Mouse (Mus musculus) adrenal gland, postnatal 14 days (tissue): ENCODE measurements around the gene Dyrk1a. TPM values are rescaled to one million over a fixed set of nuclear protein-coding genes. Genes with fewer than 3 reads are reported as not detected.
"Not testable (repeated sequence)": the region's sequence is repeated elsewhere in the genome, so short reads cannot be mapped to it uniquely, and the experiment has no call there.

ENCODE experiments used
- DNase-seq: peaks from one replicate; pipeline ENCODE4 v3.0.0; 2021; ENCODE audit warnings: mixed read lengths
- total RNA-seq: library from RNA; stranded (reverse); gene quantifications from 2 replicates; pipeline ENCODE4 v1.2.3, GENCODE M21; 2021

The Dyrk1a gene
- total RNA-seq, 1 experiment from 2014 or later, result 61.3 TPM

- DNase-seq, result no peak
These were observed 63.2 kb downstream of the Dyrk1a start for GRCm38 (mm10) chr16:94633012-94633411.

GRCm38 (mm10) chr16:94637423-94637822 lies 67.6 kb downstream of the Dyrk1a start:
- DNase-seq, result no peak

DNA sequence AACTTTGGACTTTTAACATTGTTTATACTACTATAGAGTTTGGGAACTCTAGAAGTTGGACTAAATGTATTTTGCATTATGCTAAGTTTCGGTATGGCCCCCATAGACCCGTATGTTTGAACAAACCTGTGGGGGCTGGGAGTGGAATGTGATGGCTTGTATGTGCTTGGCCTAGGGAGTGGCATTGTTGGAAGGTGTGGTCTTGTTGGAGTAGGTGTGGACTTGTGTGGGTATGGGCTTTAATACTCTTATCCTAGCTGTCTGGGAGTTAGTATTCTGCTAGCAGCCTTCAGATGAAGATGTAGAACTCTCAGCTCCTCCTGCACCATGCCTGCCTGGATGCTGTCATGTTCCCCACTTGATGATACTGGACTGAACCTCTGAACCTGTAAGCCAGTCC lies 72.0 kb downstream of the Dyrk1a start:
- no peak for DNase-seq

- no peak for DNase-seq
These were observed 77.3 kb downstream of the Dyrk1a start for GRCm38 (mm10) chr16:94647153-94647552.

DNA sequence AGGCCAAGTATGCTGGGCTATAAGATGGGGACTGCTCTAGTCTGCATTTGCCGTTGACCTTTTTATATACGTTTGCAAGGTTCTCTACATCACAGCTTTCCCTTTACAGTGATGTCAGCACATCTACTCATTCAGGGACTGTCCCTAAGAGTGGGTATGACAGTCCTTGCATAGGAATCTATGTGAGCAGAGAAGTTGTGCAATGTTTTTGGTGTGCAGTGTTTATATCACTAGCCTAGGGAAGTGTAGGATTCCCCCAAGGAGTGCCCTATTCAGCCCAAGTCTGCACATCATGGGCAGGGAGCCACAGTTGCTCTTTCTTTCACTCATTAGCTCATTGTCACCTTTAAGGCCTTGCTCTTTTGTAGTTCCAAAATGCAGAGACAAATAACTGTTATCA lies 78.1 kb downstream of the Dyrk1a start:
- no peak for DNase-seq

- no peak for DNase-seq
These were observed 80.1 kb downstream of the Dyrk1a start for GRCm38 (mm10) chr16:94649861-94650260.

DNA sequence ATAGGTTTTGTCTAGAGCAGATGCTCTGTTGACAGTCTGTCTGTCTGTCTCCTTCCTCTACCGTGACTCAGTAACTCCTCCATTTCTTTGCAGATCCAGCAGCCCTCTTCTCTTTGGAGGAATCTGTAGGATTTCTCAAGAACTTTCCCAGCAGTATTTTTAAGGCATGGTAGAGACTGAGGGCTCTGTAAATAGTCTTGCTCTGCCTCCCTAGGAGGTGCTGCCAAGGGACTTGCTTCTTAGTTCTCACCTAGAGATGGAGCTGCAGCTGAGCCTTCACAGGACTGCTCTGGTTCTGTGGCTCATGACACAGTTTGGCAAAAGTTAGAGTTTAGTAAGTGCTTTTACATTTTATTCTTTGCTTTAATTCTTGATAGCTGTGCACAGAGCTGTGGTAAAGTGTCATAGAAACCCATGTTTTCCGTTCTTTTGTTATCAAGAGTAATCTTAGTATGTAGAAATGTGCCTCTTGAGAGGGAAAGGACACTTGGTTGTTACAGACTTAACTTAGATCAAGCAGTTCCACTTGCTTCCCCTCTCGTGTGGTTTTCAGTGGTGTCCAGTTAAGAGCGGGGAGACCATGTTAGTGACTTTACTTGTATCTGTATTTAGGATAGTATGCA lies 82.4 kb downstream of the Dyrk1a start:
- no peak for DNase-seq

GRCm38 (mm10) chr16:94655083-94655482 lies 85.3 kb downstream of the Dyrk1a start:
- no peak for DNase-seq

GRCm38 (mm10) chr16:94656891-94657290 lies 87.1 kb downstream of the Dyrk1a start:
- DNase-seq, result no peak

DNA sequence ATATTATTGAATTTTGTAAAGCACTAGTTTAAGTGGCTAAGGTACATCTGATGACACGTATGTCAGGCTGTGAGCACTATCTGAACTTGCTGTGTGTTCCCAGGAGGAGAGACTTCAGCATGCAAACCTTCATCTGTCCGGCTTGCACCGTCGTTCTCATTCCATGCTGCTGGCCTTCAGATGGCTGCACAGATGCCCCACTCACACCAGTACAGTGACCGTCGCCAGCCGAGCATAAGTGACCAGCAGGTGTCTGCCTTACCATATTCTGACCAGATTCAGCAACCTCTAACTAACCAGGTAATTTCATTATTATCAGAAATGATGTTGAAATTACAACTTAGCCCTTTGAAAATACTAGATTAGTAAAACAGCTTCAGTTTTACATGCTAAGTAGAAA lies 89.6 kb downstream of the Dyrk1a start:
- DNase-seq, result no peak

DNA sequence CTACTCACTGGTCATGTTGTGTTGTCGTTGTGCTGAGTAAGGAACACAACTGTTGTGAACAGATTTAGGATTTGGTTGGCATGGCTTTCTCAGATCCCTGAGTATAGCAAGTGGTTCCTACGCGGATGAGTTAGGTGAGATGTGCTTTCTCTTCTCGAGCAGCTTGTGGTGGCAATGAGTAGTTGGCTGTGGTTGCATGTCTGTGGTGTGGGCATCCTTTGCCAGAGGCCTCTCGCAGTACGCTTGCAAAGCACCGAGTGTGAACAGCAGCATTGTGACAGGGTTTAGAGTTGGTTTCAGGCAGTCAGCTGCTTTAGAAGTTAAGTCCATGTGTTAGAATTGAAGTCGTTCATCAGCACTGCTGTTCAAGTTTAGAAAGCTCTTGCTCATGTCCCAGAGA lies 90.4 kb downstream of the Dyrk1a start:
- DNase-seq, result no peak

DNA sequence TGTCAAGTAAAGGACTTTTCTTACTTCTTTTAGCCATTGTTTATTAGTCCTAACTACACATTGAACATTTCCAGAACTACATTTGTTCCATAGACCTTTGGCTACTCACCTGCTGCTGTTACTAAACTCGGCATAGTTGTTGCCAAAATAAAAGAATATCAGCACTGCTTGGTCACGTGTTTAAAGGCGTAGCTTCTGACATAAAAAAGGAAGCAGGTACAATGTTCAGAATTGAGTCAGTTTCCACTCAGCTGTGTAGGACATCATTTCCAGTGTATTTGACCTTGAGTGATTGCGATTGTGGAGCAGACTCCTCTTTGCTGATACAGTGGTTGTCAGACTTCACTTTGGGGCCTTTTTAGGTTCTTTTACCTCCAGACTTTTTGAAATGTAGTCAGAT lies 97.7 kb downstream of the Dyrk1a start:
- DNase-seq, result no peak

DNA sequence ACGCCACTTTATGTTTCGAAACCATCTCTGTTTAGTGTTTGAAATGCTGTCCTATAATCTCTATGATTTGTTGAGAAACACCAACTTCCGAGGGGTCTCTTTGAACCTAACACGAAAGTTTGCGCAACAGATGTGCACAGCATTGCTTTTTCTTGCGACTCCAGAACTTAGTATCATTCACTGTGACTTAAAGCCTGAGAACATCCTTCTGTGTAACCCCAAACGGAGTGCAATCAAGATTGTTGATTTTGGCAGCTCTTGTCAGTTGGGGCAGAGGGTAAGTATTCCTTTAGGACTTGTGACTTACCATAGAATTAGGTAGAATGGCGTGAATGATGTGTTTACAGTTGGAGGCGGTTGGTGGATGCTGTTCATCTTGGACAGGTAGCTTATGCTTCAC lies 101.5 kb downstream of the Dyrk1a start:
- no peak for DNase-seq

DNA sequence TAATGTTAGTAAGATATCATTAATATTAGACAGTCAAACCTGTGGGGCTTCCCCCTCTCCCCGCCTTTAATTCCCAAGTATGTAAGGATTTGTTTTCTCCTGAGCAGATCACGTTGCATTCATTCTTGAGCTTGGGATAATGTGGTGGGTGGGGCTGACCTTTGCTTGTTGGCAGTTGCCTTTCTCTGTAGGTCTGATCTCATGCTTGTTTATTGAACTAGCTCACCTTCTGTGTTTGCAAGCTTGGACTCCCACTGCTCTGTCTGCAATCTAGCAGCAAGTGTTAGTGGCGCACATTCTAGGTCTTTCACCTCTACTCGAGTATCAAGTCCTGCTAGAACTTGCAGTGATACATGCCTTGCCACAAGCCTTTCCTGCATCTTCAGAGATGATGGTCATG lies 111.1 kb downstream of the Dyrk1a start:
- DNase-seq, result no peak

DNA sequence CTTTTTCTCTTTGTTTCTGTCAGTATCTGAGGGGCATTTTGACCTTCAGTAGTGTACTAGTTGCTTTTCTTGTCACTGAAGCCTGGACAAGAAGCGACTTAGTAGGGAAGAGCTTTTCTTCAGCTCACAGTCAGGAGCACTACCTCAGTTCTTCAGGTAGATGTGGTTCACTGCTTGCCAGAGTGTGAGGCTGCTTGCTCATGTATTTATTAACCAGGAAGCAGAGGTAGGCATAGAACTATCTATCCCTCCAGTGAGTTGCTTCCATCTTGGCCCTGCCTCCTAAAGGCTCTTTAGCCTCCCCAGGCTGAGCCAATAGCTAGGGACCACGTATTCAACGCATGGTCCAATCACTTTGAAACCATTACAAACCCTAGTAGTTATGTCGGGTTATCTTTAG lies 112.0 kb downstream of the Dyrk1a start:
- DNase-seq, result no peak

DNA sequence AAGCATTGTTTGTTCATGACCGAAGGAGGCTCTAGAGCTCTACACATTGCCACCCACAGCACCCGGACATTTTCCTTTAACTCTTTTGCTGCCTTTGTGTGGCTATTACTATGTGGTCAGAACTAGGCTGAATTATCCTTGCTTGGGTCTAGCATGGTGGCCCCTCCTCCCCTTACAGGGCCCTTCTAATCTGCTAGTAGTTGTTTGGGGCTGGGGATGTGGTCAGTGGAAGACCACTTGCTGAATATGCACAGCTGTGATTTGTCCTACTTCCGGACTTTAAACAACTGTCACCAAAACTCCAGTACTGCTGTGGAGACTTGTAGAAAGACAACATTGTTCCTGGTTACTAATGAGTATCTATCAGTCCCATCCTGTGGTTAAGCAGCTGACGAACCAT lies 114.2 kb downstream of the Dyrk1a start:
- DNase-seq, result no peak

- no peak for DNase-seq
These were observed 124.0 kb downstream of the Dyrk1a start for GRCm38 (mm10) chr16:94693687-94694305.

DNA sequence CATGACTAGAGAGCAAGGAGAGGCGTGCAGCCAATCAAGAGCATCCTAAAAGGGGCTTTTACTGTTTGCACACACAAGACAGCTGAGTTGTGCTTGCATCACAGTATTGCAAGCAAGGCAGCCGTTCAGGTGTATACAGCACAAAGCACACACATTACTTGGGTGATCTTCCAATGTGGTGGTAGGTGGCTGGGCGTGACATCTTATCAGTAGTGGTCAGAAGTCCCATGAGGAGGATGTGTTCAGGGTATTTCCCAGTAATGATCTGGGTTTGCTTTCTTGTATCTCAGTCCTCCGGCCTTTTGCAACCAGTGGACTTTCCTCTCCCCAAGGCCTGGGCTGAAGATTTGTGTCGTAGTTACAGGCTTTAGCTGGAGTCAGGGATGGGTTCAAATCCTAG lies 127.7 kb downstream of the Dyrk1a start:
- no peak for DNase-seq

DNA sequence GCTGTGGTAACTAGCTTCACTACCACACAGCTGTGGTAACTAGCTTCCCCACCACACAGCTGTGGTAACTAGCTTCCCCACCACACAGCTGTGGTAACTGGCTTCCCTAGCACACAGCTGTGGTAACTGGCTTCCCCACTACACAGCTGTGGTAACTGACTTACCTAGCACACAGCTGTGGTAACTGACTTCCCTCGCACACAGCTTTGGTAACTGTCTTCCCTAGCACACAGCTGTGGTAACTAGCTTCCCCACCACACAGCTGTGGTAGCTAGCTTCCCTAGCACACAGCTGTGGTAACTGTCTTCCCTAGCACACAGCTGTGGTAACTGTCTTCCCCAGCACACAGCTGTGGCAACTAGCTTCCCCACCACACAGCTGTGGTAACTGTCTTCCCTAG lies 128.4 kb downstream of the Dyrk1a start:
- DNase-seq, result not testable (repeated sequence)

- no peak for DNase-seq
These were observed 131.3 kb downstream of the Dyrk1a start for GRCm38 (mm10) chr16:94701141-94701540.

DNA sequence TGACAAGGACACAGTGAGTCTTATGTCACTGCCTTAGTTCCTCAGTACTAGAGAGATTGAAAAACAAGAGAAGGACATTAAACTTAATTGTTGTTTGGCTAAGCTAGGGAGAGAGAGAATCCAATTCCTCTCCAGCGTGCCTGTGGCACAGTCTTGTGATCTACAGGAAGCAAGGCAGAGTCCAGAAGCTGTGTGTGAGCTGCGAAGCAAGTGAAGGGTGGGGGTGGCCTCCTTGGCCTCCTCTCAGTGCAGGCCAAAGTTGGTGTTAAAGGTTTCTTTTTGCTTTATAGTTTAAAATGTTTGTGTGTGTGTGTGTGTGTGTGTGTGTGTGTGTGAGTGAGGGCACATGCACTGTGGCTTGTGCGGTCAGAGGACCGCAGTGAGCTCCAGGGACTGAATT lies 132.2 kb downstream of the Dyrk1a start:
- DNase-seq, result no peak

DNA sequence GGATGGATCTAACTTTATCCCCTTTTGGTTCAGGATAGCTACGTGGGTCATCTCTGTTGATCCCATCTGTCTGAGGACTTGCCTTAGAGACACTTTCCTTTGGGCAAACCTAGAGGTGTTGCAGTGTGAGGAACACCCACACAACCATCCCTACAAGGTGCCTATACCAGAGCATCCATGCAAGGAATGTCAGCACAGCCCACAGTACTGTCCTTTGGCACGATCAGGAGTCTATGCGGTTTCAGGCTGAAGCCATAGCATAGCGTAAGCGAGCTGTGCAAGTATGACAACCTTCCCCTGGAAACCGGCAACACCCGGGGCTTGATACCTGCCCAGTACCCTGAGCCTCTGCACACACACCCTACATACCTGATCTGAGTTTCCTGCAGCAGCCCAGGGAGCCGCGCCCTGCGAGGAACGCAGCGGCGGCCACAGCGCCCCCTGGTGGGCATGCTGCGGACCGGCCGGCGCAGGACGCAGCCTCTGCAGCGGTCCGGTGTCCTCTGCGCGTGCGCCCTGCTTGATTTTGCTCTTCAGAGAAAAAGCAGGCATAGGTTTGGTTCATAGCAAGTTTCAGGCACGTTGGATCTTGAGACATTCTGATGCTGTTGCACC lies 143.8 kb downstream of the Dyrk1a start:
- DNase-seq, result peak; percentile 92

- DNase-seq, result peak; percentile 20
These were observed 144.7 kb downstream of the Dyrk1a start for GRCm38 (mm10) chr16:94714483-94714882.

- no peak for DNase-seq
These were observed 147.2 kb downstream of the Dyrk1a start for GRCm38 (mm10) chr16:94717051-94717450.
